Mouse (Mus musculus): ENCODE results near the gene Mtfmt.
A peak's percentile ranks its signal among the peaks of the same experiment; 100 is the strongest.

Gene Mtfmt

DNA sequence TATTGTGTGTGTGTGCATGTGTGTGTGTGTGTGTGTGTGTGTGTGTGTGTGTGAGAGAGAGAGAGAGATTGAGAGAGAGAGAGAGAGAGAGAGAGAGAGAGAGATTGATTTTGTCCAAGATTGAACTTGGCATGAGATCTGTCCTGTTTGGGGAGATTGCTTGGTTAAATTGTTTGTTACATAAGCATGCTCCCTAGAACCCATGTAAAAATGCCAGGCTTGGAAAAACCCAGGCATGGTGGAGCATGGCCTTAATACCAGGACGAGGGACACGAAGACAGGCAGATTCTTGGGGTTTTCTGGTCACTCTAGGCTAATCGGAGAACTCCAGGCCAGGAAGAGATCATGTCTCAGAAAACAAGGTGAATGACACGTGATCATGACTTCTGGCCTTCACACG lies 7.6 kb upstream of the Mtfmt start:
- DNase-seq: no peak

DNA sequence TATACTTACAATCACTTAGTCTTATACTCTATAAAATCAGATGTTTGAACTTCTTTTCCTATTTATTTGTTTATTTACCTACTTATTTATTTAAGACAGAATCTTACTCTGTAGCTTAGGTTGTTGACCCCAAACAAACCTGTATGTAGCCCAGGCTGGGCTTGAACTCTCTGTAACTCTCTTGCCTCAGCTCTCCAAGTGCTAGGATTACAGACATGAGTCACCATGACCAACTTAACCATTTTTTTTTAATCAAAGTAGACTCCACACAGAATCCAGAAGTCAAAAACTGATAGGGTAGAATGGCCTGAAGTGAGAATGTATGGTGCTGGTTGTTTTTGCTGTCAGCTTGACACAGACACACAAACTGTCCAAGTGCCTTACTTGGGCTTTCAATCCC lies 5.2 kb upstream of the Mtfmt start:
- no peak for DNase-seq

DNA sequence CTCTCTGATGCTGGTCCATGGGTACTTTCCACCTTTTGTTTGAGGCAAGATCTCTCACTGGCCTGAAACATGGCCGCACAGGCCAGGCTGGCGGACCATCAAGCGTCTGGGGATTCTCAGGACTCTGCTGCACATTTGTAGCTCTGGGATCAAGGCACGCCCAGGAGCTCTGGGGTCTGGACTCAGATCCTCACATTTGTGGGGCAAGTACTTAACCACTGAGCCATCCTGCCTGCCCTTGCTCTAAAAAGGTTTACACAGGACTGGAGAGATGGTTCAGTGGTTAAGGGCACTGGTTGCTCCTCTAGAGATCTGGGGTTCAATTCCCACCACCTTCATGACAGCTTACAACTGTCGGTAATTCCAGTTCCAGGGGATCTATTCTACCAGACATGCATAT lies 4.7 kb upstream of the Mtfmt start:
- DNase-seq: no peak

DNA sequence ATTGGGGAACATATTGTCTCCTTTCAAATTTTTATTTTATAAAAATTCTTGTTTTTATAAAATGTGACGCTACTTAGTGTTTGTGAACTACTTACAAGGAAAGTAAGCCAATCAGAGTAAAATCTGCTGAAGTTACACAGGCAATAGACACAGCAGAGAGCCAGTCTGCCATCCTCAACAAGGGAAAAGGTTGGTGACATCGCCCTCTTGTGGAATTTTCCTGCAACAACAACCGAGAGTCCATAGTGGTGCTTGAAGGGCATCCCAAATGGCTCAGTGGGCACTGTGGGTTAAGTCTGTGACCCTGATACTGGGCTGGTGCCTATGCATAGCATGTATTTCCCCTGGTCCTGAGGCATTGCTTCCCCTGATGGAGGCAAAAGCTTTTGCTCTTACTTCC lies 3.3 kb upstream of the Mtfmt start:
- DNase-seq: peak; percentile 91

DNA sequence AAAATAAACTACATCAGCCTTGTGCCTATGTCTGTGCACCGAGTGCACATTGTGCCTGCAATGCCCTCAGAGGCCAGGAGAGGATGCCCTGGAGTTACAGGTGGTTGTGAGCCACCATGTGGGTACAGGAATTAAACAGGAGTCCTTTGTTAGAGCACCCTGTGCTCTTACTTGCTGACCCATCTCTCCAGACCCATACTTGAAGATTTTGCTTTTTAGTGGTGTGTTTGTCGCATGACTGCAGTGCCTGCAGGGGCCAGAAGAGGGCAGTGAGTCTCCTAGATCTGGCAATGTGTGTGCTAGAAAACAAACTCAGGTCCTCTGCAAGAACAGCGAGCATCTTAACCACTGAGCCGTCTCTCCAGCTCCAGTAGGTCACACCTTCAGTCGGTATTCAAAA lies 1.4 kb upstream of the Mtfmt start:
- DNase-seq: peak; percentile 64

DNA sequence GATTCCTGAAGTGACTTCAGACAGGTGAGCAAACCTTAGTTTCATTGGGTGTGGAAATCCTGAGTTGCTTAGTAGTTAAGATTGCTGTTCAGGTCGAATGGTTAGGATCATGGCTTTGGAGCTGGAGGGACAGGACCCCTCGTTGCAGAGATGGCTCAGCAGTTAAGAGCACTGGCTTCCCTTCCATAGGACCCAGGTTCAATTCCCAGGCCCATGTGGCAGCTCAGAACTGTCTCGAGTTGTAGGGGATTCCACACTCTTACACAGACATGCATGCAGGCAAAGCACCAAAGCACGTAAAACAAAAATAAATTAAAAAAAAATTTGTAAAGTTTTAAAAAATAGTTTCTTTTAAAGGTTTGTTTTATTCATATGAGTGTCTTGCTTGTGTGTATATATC lies 371 bp upstream of the Mtfmt start:
- no peak for DNase-seq

DNA sequence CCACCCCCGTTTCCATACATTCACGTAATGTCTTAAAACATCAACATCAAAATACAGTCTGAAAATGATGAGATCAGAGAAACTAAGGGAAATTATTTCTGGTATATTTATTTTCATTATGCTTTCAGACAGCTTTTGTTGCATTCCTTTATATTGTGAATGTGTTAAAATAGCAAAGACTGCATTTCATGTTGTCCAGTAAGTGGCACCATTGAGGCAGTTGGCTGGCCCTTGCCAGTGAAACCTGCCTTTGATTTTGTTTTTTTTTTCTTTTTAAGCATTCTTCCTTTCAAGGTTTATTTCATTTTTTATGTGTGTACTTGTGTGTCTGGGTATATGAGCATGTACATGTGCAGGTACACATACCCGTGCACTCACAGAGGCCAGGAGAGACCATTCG lies 9.1 kb downstream of the Mtfmt start:
- DNase-seq: no peak

DNA sequence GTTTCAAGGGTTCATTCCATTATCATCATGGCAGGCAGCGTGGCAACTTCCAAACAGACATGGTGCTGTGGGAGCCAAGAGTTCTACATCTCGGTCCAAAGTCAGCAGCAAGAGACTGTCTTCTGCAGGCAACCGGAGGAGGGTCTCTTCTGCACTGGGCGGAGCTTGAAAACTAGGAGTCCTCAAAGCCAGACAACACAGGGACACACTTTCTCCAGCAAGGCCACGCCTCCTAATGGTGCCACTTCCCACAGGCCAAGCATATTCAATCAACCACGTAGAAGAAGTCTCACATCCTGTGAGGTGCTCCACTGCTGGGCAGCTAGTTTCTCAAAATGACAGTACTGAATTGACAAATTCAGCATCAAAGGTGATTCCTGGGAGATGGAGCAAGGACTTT lies 12.4 kb downstream of the Mtfmt start:
- no peak for DNase-seq

DNA sequence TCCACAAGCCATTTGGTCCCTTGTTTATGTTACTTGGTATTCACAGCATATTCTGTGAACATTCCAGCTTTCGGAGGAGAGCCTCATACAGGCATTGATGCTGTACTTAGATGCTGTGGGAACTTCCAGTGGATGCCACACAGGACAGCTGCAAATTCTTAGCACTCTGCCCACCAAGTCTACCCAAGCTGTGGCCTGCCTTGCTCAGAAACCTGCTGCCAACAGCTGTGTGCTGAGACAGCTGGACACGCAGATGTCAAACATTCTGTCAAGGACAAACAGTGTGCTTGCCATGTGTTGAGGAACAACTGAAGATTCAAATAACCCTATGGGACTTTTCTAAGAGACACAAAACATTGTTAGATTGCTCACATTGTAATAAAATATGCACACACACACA lies 23.4 kb downstream of the Mtfmt start:
- DNase-seq: no peak

DNA sequence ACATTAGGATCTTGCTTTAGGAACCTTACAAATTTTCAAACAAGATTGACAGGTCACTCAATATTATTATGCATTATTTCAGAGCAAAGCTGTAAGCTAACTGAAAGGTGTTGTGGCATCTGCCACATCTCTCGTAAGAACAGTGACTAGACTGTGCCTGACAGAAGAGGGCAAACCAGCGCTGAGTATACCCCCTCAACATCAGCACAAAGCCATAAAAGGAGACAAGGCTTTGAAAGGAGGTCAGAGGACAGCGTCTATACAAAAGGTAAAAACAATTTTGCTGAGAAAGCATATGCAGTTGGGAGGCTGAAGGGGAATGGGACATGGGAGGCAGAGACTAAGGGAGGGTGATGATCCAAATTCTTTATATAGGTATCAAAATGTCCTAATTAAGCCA lies 24.6 kb downstream of the Mtfmt start:
- no peak for DNase-seq

DNA sequence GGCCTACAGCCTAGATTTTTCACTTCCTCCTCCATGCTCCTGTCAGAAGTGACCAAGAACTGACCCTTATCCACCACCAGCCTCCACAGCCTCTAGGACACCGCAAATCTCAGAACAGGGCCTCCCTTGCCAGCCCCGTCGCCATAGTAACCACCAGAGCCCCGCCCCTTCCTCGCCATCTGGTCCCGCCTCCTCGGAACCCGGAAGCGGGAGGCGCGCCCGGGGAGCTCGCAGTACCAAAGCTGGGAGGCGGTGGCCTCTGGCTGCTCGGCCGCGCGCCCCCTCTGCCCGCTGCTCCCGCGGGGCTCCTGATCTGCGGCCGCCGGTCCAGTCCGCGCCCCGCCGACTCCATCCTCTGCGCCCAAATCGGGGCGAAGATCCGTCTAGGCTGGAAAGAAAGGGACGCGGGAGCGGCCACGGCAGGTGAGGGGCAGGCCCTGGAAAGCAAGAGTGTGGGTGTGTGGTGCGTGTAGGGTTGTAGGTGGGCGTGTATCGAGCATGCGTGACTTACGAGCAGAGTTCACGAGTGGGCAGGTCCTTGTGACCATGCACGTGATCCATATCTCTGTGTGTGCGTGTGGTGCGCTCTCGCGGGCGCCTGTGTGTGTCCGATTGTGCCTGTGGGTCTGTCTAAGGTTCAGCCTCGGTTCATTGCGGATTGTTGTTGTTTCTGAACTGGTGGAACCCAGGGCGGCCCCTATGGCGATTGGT lies 25.3 kb downstream of the Mtfmt start, which contains the start of gene Spg21:
Spg21 (plus strand) TSS at position 216 of the 711 bp plus-strand sequence.
- peak; percentile 98 for DNase-seq

DNA sequence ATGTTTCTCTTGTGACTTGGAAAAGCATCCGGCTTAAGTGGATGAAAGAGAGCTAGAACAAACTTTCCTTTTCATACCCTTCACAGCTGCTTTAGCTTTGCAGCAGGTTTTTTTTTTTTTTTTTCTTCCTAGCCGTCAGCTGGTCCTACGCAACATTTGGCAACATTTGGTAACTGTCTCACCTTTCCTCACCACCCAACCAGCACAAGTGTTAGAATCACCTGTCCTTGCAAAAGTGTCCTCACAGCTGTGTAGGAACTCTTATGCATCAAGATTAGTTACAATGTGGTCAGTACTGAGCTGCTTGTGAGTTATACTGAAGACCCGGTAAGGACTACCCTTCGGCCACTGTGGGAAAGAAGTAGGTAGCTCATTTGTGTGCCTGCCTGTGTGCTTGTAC lies 27.0 kb downstream of the Mtfmt start:
- no peak for DNase-seq

DNA sequence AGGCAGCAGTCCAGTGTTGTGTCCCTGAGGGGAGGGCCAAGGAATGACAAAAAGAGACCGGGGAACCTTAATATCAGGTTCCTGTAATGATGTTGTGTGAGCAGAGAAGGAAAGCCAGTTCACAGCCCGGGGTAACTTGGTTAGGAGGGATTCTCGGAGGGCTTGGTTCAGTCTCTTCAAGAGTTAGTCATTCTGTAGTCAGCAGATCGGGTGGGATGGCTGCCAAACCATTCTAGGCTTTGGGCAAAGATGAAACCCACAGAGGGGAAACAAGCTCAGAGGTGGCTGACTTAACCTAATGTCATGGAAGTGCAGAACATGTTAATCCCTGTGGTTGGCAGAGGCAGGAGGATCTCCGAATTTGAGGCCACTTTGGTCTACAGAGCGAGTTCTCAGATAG lies 28.6 kb downstream of the Mtfmt start:
- peak; percentile 66 for DNase-seq

DNA sequence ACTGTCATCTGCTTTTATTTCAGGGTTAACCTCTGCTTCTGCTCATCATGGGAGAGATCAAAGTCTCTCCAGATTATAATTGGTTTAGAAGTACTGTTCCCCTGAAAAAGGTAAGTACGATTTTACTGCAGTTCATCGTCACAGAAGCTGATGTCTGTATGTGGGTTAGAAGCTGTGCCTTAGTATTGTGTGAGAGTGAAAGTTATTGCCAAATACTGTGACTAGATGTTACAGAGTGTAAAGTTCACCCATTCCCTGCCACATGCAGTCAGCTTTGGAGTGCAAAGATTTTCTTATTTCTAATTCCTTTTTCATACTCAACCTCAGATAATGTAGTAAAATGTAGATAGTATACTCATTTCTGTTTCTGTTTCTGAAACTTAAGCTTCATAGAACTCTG lies 29.7 kb downstream of the Mtfmt start:
- DNase-seq: no peak

DNA sequence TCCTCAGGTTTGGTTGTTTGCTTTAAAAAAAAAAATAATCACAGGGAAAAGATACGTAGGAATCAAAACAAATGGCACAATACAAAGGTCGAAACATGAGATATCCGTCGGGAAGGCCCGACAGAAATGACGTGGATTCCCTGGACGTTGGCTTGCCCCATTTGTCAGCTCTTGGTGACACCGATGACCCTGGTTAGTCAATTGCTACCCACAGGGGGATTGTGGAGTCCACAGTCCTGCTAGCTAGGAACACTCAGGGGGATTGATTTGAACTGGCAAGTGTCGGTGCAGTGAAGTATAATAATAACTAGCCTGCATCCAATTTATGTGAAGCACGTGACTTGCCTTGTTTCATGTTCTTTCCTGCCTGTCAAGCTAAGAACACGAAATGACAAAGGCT lies 32.1 kb downstream of the Mtfmt start:
- DNase-seq: no peak

DNA sequence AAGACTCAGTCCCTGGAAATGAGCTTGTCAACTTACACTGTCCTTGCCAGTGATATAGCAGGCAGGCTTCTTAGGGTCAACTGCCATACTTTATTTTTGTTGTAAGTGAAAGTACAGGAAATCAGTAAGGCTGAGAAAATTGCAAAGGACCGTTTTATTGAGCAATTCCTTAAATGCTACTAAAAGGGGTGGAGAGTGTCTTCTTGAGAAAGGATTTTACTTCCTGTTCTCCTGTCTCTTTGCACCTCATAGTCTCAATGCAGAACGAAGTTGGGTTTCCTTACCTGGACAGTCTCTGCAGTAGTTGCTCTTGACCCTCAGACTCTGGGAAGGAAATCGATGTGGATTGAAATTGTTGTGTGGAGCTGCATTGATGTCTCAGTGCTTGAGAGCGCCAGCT lies 37.2 kb downstream of the Mtfmt start:
- DNase-seq: no peak

DNA sequence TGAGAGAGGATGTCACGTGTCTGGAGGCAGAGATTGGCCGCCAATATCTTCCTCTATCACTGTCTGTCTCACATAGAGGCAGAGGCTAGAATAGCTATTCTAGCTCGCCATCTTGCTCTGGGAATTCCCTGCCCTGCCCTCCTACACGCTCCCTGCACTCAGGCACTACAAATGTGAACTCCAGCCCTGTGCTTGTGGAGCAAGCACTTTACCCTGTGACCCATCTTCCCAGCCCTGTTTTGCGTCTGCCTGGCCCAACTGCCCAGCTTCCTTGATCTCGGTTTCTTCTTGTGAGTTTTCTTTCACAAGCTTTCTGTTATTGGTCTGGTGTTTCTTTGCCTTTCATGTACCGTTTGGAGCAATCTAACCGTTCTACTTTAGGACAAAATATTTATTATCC lies 43.6 kb downstream of the Mtfmt start:
- DNase-seq: no peak

DNA sequence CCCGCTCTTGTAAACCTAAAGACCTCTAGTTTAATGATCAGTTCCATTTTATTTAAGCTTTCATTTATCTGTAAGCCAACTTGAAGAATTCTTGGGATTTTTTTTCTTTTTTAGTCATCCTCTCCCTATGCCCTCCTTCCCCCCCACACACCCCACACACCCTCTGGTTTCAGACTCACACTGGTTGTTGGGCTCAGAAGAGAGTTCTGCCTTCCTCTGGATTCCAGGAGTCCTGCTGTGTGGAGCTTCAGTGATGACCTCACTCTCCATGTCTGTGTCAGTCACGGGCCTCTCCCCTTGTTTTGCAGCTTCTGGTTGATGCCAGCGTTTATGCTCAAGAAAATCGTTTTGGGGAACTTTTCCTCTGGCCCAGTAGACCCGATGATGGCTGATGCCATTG lies 44.5 kb downstream of the Mtfmt start:
- DNase-seq: no peak

DNA sequence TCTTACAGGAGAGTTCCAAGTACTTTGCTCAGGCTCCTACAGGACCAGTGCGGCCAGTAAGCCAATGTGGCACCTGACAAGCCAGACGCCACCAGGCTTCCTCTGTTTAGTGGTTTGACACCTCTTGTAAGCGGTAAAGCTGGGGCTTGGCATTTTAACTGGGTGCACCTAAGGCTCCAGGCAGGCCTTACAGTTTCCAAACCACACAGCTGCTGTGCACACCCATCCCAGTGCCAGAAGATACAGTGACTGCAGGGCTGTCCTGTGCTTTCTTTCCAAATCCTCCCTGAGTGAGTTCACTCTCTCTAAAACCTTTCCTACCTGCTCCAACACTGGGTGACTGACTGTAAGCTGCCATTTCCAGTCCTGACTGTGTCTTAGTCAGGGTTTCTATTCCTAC lies 55.9 kb downstream of the Mtfmt start:
- DNase-seq: no peak

DNA sequence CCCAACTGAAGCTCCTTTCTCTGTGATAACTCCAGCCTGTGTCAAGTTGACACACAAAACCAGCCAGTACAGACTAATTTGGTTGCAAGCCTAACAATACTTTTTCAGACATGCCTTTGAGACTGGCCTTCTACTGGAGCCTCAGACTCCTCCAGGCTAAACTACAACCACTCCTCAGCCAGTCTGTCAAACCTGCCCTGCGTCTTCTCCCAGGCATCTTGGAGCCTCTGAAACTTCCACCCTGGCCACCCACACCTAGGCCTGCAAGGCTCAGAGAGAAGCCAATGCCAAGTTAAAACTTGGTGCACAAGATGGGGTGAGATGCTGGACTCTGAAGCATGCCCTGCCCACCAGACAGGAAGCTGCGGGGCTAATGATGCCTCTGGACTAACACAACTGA lies 56.8 kb downstream of the Mtfmt start:
- DNase-seq: no peak

DNA sequence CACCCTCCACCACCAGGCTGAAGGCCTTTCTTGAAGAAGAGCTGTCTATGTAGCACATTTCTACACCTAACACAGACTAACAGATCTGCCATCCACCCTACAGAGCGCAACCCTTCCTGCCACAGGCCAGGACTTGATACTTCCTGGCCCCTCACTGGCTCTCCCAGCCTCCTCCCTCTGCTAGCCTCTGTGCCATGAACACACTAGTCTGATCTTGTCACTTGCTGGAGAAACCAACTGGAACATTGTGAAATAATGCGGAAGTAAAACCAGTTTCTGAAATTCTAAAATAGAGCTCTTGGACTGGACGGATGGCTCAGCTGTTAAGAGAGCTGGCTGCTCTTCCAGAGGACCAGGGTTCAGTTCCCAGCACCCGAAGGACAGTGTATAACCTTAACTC lies 57.3 kb downstream of the Mtfmt start:
- no peak for DNase-seq

DNA sequence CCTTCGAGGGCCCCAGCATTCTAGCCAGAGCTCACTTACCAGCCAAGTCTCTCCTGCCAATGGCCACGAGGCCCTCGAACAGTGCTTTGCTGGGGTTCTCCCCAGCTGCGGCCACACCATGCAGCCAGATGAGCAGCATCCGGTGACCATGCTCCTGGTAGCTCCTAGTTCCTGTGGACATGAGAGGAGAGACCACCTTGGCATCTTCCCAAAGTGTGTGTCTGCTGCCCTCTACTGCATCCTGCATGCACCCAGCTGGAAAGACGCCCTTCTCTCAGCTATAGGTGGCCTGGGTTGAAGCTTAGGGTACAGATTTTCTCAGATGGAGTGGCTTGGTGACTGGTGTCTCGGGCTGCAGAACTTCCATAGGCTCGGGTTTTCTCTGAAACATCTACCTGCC lies 66.6 kb downstream of the Mtfmt start:
- DNase-seq: peak; percentile 58

Measured in kidney, postnatal 10 days (tissue).